Mouse (Mus musculus): ENCODE measurements around the gene Znrf2. TPM values are rescaled to one million over a fixed set of nuclear protein-coding genes. Genes with fewer than 3 reads are reported as not detected.
"Not testable (repeated sequence)": the region's sequence is repeated elsewhere in the genome, so short reads cannot be mapped to it uniquely, and the experiment has no call there.

The Znrf2 gene
- polyA plus RNA-seq, 1 experiment from 2014 or later = 6.7 TPM

GRCm38 (mm10) chr6:54815428-54816130, 1.1 kb upstream of the Znrf2 start:
- Histone ChIP-seq H3K4me2 (ENCODE audit: low read length) (no peak overlapping the region; the same call in 1 of the 2 replicates), H3K27ac (no peak overlapping the region), H3K36me3 (ENCODE audit: insufficient read depth, low read length) (no peaks in the 10 kb centered on the region), H3K27me3 (ENCODE audit: insufficient read depth, low read length) (no peaks in the 10 kb centered on the region), H3K9me3 (replicated peaks; ENCODE audit: low read length) (no peaks in the 10 kb centered on the region), H3K9ac (ENCODE audit: low read depth, low read length) (no peak overlapping the region), H3K4me1 (replicated peaks; ENCODE audit: insufficient read depth, low read length) (peaks cover 12% of the 10 kb centered on the region), H3K4me3 (replicated peaks; ENCODE audit: low read depth, low read length) (no peak overlapping the region)
- ATAC-seq (replicated peaks; ENCODE audit: low FRiP score, low read depth) (no peak), DNase-seq (ENCODE audit: low spot score) (no peak)
- no peak for TF ChIP-seq CTCF (IDR thresholded peaks at IDR 0.05; ENCODE audit: low read depth)
- 80% methylated on average over 9 of the region's 9 CpGs for WGBS

- H3K9me3 ChIP-seq (replicated peaks; ENCODE audit: low read length) = no peaks in the 10 kb centered on the region
- peak overlapping the region; percentile 97 for H3K27ac ChIP-seq
- under 1% methylated on average over 33 of the region's 39 CpGs for WGBS
- peak overlapping the region; percentile 75 for H3K4me2 ChIP-seq (ENCODE audit: low read length)
- H3K9ac ChIP-seq (ENCODE audit: low read depth, low read length) = peak overlapping the region; percentile 94
- no peaks in the 10 kb centered on the region for H3K27me3 ChIP-seq (ENCODE audit: insufficient read depth, low read length)
- peak; percentile 59 for ATAC-seq (replicated peaks; ENCODE audit: low FRiP score, low read depth)
- H3K4me3 ChIP-seq (replicated peaks; ENCODE audit: low read depth, low read length) = peak overlapping the region; percentile 77
- no peaks in the 10 kb centered on the region for H3K36me3 ChIP-seq (ENCODE audit: insufficient read depth, low read length)
- 0 out of 2 replicates have a peak, but pooled peaks have one; percentile 9 for TF ChIP-seq CTCF (IDR thresholded peaks at IDR 0.05; ENCODE audit: low read depth)
- peak; percentile 90 for DNase-seq (ENCODE audit: low spot score)
- peaks cover 16% of the 10 kb centered on the region for H3K4me1 ChIP-seq (replicated peaks; ENCODE audit: insufficient read depth, low read length)
Measured at GRCm38 (mm10) chr6:54817266-54817767, 601 bp downstream of the Znrf2 start.

GRCm38 (mm10) chr6:54818389-54818788, 1.7 kb downstream of the Znrf2 start:
- TF ChIP-seq CTCF (IDR thresholded peaks at IDR 0.05; ENCODE audit: low read depth) = no peak
- Histone ChIP-seq H3K36me3 (ENCODE audit: insufficient read depth, low read length) (no peaks in the 10 kb centered on the region), H3K9me3 (replicated peaks; ENCODE audit: low read length) (no peaks in the 10 kb centered on the region), H3K4me2 (ENCODE audit: low read length) (peak overlapping the region; percentile 75), H3K4me3 (replicated peaks; ENCODE audit: low read depth, low read length) (peak overlapping the region; percentile 77), H3K27ac (no peak overlapping the region), H3K4me1 (replicated peaks; ENCODE audit: insufficient read depth, low read length) (peaks cover 17% of the 10 kb centered on the region), H3K27me3 (ENCODE audit: insufficient read depth, low read length) (no peaks in the 10 kb centered on the region), H3K9ac (ENCODE audit: low read depth, low read length) (peak overlapping the region; percentile 94; the same call in 1 of the 2 replicates)
- DNase-seq (ENCODE audit: low spot score) = no peak
- WGBS = 40% methylated on average over 2 of the region's 2 CpGs
- ATAC-seq (replicated peaks; ENCODE audit: low FRiP score, low read depth) = no peak

DNA sequence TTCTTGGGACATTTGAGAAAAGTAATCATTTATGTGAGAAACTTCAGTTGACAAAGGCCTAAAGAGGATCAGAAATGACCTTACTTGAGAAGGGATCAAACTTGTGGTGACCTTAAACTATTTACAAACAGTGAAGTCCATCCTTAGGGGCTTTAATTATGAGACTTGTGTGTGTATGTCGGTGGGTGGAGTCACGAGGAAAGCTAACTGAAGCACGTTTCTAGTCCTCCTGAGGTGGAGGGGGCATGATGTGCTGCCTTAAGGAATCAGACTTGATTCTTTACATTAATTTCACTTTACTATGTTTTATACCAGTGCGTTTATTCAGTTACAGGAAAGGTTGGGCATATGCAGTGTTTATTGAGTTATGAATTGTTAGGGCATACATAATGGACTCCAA, 2.6 kb downstream of the Znrf2 start:
- TF ChIP-seq CTCF (IDR thresholded peaks at IDR 0.05; ENCODE audit: low read depth) = no peak

DNA sequence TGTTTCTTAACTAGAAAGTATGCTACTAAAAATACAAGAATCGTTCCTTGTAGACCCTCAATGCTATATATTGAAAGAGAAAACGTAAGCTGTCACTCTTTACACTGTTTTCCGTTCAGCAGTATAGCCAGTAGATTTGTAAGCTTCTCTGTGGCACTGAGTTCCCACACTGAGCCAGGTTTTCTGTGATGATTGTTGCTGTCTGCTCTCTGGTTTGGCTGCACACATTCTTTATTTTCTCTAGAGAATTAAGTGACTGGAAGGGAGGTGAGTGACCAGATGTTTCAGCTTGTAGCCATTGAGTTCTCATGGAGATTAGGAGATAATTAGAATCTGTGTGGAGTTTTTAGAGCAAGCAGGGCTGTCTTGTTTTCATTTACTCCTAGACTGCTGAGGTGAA, 3.0 kb downstream of the Znrf2 start:
- Histone ChIP-seq H3K36me3 (ENCODE audit: insufficient read depth, low read length) (no peaks in the 10 kb centered on the region), H3K9ac (ENCODE audit: low read depth, low read length) (no peak overlapping the region), H3K4me1 (replicated peaks; ENCODE audit: insufficient read depth, low read length) (peaks cover 17% of the 10 kb centered on the region), H3K9me3 (replicated peaks; ENCODE audit: low read length) (no peaks in the 10 kb centered on the region), H3K4me2 (ENCODE audit: low read length) (no peak overlapping the region), H3K27me3 (ENCODE audit: insufficient read depth, low read length) (no peaks in the 10 kb centered on the region), H3K27ac (no peak overlapping the region), H3K4me3 (replicated peaks; ENCODE audit: low read depth, low read length) (no peak overlapping the region)
- no peak for TF ChIP-seq CTCF (IDR thresholded peaks at IDR 0.05; ENCODE audit: low read depth)
- ATAC-seq (replicated peaks; ENCODE audit: low FRiP score, low read depth) (no peak), DNase-seq (ENCODE audit: low spot score) (no peak)
- 74% methylated on average over 3 of the region's 3 CpGs for WGBS

More for the DNA sequence above, 2.6 kb downstream of the Znrf2 start:
- DNase-seq (ENCODE audit: low spot score) (no peak), ATAC-seq (replicated peaks; ENCODE audit: low FRiP score, low read depth) (no peak)
- Histone ChIP-seq H3K9me3 (replicated peaks; ENCODE audit: low read length) (no peaks in the 10 kb centered on the region), H3K27ac (no peak overlapping the region), H3K4me2 (ENCODE audit: low read length) (peak overlapping the region; percentile 15; the same call in 1 of the 2 replicates), H3K36me3 (ENCODE audit: insufficient read depth, low read length) (no peaks in the 10 kb centered on the region), H3K9ac (ENCODE audit: low read depth, low read length) (no peak overlapping the region), H3K27me3 (ENCODE audit: insufficient read depth, low read length) (no peaks in the 10 kb centered on the region), H3K4me3 (replicated peaks; ENCODE audit: low read depth, low read length) (no peak overlapping the region), H3K4me1 (replicated peaks; ENCODE audit: insufficient read depth, low read length) (peaks cover 17% of the 10 kb centered on the region)
- 42% methylated on average over 4 of the region's 4 CpGs for WGBS

- no peak for ATAC-seq (replicated peaks; ENCODE audit: low FRiP score, low read depth)
- Histone ChIP-seq H3K4me3 (replicated peaks; ENCODE audit: low read depth, low read length) (no peak overlapping the region), H3K4me1 (replicated peaks; ENCODE audit: insufficient read depth, low read length) (peaks cover 17% of the 10 kb centered on the region), H3K36me3 (ENCODE audit: insufficient read depth, low read length) (no peaks in the 10 kb centered on the region), H3K27me3 (ENCODE audit: insufficient read depth, low read length) (no peaks in the 10 kb centered on the region), H3K27ac (no peak overlapping the region), H3K9ac (ENCODE audit: low read depth, low read length) (no peak overlapping the region), H3K9me3 (replicated peaks; ENCODE audit: low read length) (no peaks in the 10 kb centered on the region), H3K4me2 (ENCODE audit: low read length) (no peak overlapping the region)
- TF ChIP-seq CTCF (IDR thresholded peaks at IDR 0.05; ENCODE audit: low read depth) = no peak
- DNase-seq (ENCODE audit: low spot score) = no peak
- 52% methylated on average over 4 of the region's 4 CpGs for WGBS
Measured at GRCm38 (mm10) chr6:54822348-54822747, 5.6 kb downstream of the Znrf2 start.

DNA sequence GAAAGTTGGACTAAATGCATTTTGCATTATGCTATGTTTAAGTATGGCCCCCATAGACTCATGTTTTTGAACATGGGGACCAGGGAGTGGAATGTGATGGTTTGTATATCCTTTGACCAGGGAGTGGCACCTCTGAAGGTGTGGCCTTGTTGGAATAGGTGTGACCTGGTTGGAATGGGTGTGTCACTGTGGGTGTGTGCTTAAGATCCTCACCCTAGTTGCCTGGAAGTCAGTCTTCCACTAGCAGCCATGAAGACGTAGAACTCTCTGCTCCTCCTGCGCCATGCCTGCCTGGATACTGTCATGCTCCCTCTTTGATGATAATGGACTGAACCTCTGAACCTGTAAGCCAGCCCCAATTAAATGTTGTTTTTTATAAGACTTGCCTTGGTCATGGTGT, 7.8 kb downstream of the Znrf2 start:
- H3K36me3 ChIP-seq (ENCODE audit: insufficient read depth, low read length); H3K4me2 ChIP-seq (ENCODE audit: low read length); H3K4me1 ChIP-seq (replicated peaks; ENCODE audit: insufficient read depth, low read length); H3K9ac ChIP-seq (ENCODE audit: low read depth, low read length); H3K27me3 ChIP-seq (ENCODE audit: insufficient read depth, low read length); DNase-seq (ENCODE audit: low spot score); ATAC-seq (replicated peaks; ENCODE audit: low FRiP score, low read depth); H3K27ac ChIP-seq; H3K9me3 ChIP-seq (replicated peaks; ENCODE audit: low read length); H3K4me3 ChIP-seq (replicated peaks; ENCODE audit: low read depth, low read length): not testable (repeated sequence)
- WGBS = 91% methylated on average over 2 of the region's 2 CpGs
